Mouse (Mus musculus) urinary bladder, adult 18-20 months (tissue): ENCODE measurements around the gene Pik3cg.
"Not testable (repeated sequence)": the region's sequence is repeated elsewhere in the genome, so short reads cannot be mapped to it uniquely, and the experiment has no call there.

Source experiments
- DNase-seq, 2 experiments: peaks; one replicate each; pipeline ENCODE4 v3.0.0; 2022; ENCODE audit warnings: low spot score in 2 of 2, mixed read lengths in 2 of 2

The Pik3cg gene

GRCm38 (mm10) chr12:32207948-32208891 lies at the start of gene Pik3cg:
Gene Pik3cg, minus strand, starts transcription at chr12:32208659.
- peak; percentile 33 to 36 for DNase-seq

GRCm38 (mm10) chr12:32248483-32248882 lies 40.0 kb upstream of the Pik3cg start:
- no peak for DNase-seq

GRCm38 (mm10) chr12:32245566-32246233 lies 37.2 kb upstream of the Pik3cg start:
- no peak for DNase-seq

- no peak for DNase-seq
These were observed 35.1 kb upstream of the Pik3cg start for GRCm38 (mm10) chr12:32243586-32243985.

GRCm38 (mm10) chr12:32239134-32239533 lies 30.7 kb upstream of the Pik3cg start:
- DNase-seq, result not testable (repeated sequence)

GRCm38 (mm10) chr12:32238433-32238832 lies 30.0 kb upstream of the Pik3cg start:
- no peak for DNase-seq

- no peak for DNase-seq
These were observed 29.4 kb upstream of the Pik3cg start for GRCm38 (mm10) chr12:32237839-32238238.

GRCm38 (mm10) chr12:32237139-32237538 lies 28.7 kb upstream of the Pik3cg start:
- DNase-seq, result no peak

- no peak for DNase-seq
These were observed 28.0 kb upstream of the Pik3cg start for GRCm38 (mm10) chr12:32236450-32236849.

- no peak for DNase-seq
These were observed 25.4 kb upstream of the Pik3cg start for GRCm38 (mm10) chr12:32233871-32234270.

- DNase-seq, result no peak
These were observed 22.9 kb upstream of the Pik3cg start for GRCm38 (mm10) chr12:32231398-32231797.

- no peak for DNase-seq
These were observed 15.2 kb upstream of the Pik3cg start for GRCm38 (mm10) chr12:32223629-32224028.

- no peak for DNase-seq
These were observed 14.4 kb upstream of the Pik3cg start for GRCm38 (mm10) chr12:32222758-32223385.

- no peak for DNase-seq
These were observed 11.9 kb upstream of the Pik3cg start for GRCm38 (mm10) chr12:32220387-32220786.

- DNase-seq, result no peak
These were observed 6.7 kb upstream of the Pik3cg start for GRCm38 (mm10) chr12:32215143-32215542.

GRCm38 (mm10) chr12:32212702-32213101 lies 4.2 kb upstream of the Pik3cg start:
- no peak for DNase-seq

- no peak for DNase-seq
These were observed 3.7 kb upstream of the Pik3cg start for GRCm38 (mm10) chr12:32212156-32212555.

GRCm38 (mm10) chr12:32211257-32211656 lies 2.8 kb upstream of the Pik3cg start:
- no peak for DNase-seq

- DNase-seq, result no peak
These were observed 492 bp upstream of the Pik3cg start for GRCm38 (mm10) chr12:32208951-32209350.

- DNase-seq, result no peak
These were observed 1.3 kb downstream of the Pik3cg start for GRCm38 (mm10) chr12:32207141-32207540.

GRCm38 (mm10) chr12:32203695-32204094 lies 4.8 kb downstream of the Pik3cg start:
- no peak for DNase-seq

GRCm38 (mm10) chr12:32202583-32202982 lies 5.9 kb downstream of the Pik3cg start:
- DNase-seq, result no peak
